Mouse (Mus musculus) limb, embryonic 14.5 days (tissue): ENCODE results near the gene Ang6. TPM values are rescaled to one million over a fixed set of nuclear protein-coding genes. Genes with fewer than 3 reads are reported as not detected.
A peak's percentile ranks its signal among the peaks of the same experiment; 100 is the strongest.
"Not testable (repeated sequence)": the region's sequence is repeated elsewhere in the genome, so short reads cannot be mapped to it uniquely, and the experiment has no call there.

ENCODE experiments used
- ATAC-seq: fragments of 200-750 bp; cut with Nextera tagmentation; 2 replicates; pipeline ENCODE4 v1.8.0; 2017; ENCODE audit warnings: low read depth, moderate number of reproducible peaks, moderate TSS enrichment; ENCODE audit not compliant: low FRiP score
- DNase-seq: peaks from one replicate; pipeline ENCODE4 v3.0.0-alpha.2; 2015; ENCODE audit warnings: low spot score
- H3K27ac ChIP-seq: fragments of 300-500 bp; sonication (generic); replicated peaks from 2 replicates; pipeline ENCODE4 v1.5.1; 2014; ENCODE audit warnings: low read depth, mild to moderate bottlenecking, low read length, moderate library complexity, mixed read lengths
- H3K27me3 ChIP-seq: fragments of 300-500 bp; sonication (generic); 2 replicates; pipeline ENCODE4 v1.6.1; 2014; ENCODE audit warnings: low read length, mixed read lengths; ENCODE audit not compliant: control insufficient read depth, insufficient read depth
- H3K36me3 ChIP-seq: fragments of 300-500 bp; sonication (generic); 2 replicates; pipeline ENCODE4 v1.6.1; 2014; ENCODE audit warnings: mild to moderate bottlenecking, low read length, moderate library complexity, mixed read lengths; ENCODE audit not compliant: control insufficient read depth, insufficient read depth
- H3K4me1 ChIP-seq: fragments of 300-500 bp; sonication (generic); 2 replicates; pipeline ENCODE4 v1.6.1; 2014; ENCODE audit warnings: antibody characterized with exemption, low read length, mixed read lengths; ENCODE audit not compliant: control insufficient read depth, insufficient read depth
- H3K4me2 ChIP-seq: fragments of 300-500 bp; sonication (generic); replicated peaks from 2 replicates; pipeline ENCODE4 v1.6.1; 2014; ENCODE audit warnings: low read depth, mild to moderate bottlenecking, low read length, moderate library complexity; ENCODE audit not compliant: severe bottlenecking
- H3K4me3 ChIP-seq: fragments of 300-500 bp; sonication (generic); replicated peaks from 2 replicates; pipeline ENCODE4 v1.5.1; 2014; ENCODE audit warnings: low read length
- H3K9ac ChIP-seq: fragments of 300-500 bp; sonication (generic); 2 replicates; pipeline ENCODE4 v1.6.1; 2014; ENCODE audit warnings: mild to moderate bottlenecking, low read depth, low read length, moderate library complexity; ENCODE audit not compliant: severe bottlenecking
- H3K9me3 ChIP-seq: fragments of 300-500 bp; sonication (generic); 2 replicates; pipeline ENCODE4 v1.6.1; 2016; ENCODE audit warnings: low read length; ENCODE audit not compliant: control insufficient read depth
- POLR2A ChIP-seq: fragments of 200-500 bp; IDR thresholded peaks from 2 replicates; pipeline ENCODE4 v1.8.0; 2012; ENCODE audit warnings: inconsistent platforms, mild to moderate bottlenecking, moderate library complexity, borderline replicate concordance; ENCODE audit not compliant: insufficient read depth, insufficient read length; ENCODE audit errors: extremely low read depth
- WGBS: fragments of 180-500 bp; shearing (Covaris S2); extraction: QIAGEN DNeasy Blood & Tissue Kit; methylation state at CpG from one replicate; pipeline ENCODE4 v1.1.7; 2014; 5-methylcytosine and 5-hydroxymethylcytosine counted together
- polyA plus RNA-seq, 2 experiments: library from polyadenylated mRNA; depleted of rRNA in 1 of 2; stranded (reverse) in 1 of 2; unstranded in 1 of 2; fragments of >200 nt; fragmentation: Nextera tagmentation in 1 of 2; extraction: Ambion mirVana in 1 of 2; gene quantifications; 2 replicates each; pipeline versions ENCODE4 v1.2.1 to v1.2.3; 2012 to 2014

Gene Ang6
- polyA plus RNA-seq, 2 experiments: not detected

- no peak overlapping the region for H3K9ac ChIP-seq
- no peak overlapping the region for H3K27ac ChIP-seq
- H3K9me3 ChIP-seq: no peaks in the 10 kb centered on the region
- no peaks in the 10 kb centered on the region for H3K4me1 ChIP-seq
- H3K4me3 ChIP-seq: no peak overlapping the region
- ATAC-seq (no peak), DNase-seq (no peak)
- H3K27me3 ChIP-seq: no peaks in the 10 kb centered on the region
- 85% methylated on average over 2 of the region's 2 CpGs for WGBS
- H3K4me2 ChIP-seq: no peak overlapping the region
- H3K36me3 ChIP-seq: no peaks in the 10 kb centered on the region
- no peak for TF ChIP-seq POLR2A
Measured at GRCm38 (mm10) chr14:43986147-43986546, 15.9 kb downstream of the Ang6 start.

- ATAC-seq: no peak
- Histone ChIP-seq H3K9ac (no peak overlapping the region), H3K9me3 (no peaks in the 10 kb centered on the region), H3K27ac (no peak overlapping the region), H3K4me2 (no peak overlapping the region), H3K4me1 (no peaks in the 10 kb centered on the region), H3K27me3 (no peaks in the 10 kb centered on the region), H3K36me3 (no peaks in the 10 kb centered on the region), H3K4me3 (no peak overlapping the region)
- peak; percentile 45 for DNase-seq
- no peak for TF ChIP-seq POLR2A
- 0% methylated on average over 3 of the region's 4 CpGs for WGBS
Measured at GRCm38 (mm10) chr14:43983897-43984296, 18.2 kb downstream of the Ang6 start.

- DNase-seq: no peak
Measured at GRCm38 (mm10) chr14:43983454-43983853, 18.6 kb downstream of the Ang6 start.

GRCm38 (mm10) chr14:43956769-43957168 is 45.3 kb downstream of the Ang6 start, which contains the start of gene Ang5:
Gene Ang5, plus strand, starts transcription at chr14:43957069.
- WGBS: no CpG with 5 or more reads among the region's 2 CpGs

More at GRCm38 (mm10) chr14:43983454-43983853, 18.6 kb downstream of the Ang6 start:
- H3K27me3 ChIP-seq: no peaks in the 10 kb centered on the region
- no peak overlapping the region for H3K4me2 ChIP-seq
- H3K9ac ChIP-seq: no peak overlapping the region
- WGBS: 61% methylated on average over 4 of the region's 4 CpGs
- no peaks in the 10 kb centered on the region for H3K9me3 ChIP-seq
- H3K36me3 ChIP-seq: no peaks in the 10 kb centered on the region
- ATAC-seq: no peak
- no peak overlapping the region for H3K27ac ChIP-seq
- no peak overlapping the region for H3K4me3 ChIP-seq
- no peaks in the 10 kb centered on the region for H3K4me1 ChIP-seq
- no peak for TF ChIP-seq POLR2A

GRCm38 (mm10) chr14:43955074-43955473 is 47.0 kb downstream of the Ang6 start:
- not testable (repeated sequence) for H3K27me3 ChIP-seq, H3K4me1 ChIP-seq, H3K9ac ChIP-seq, H3K4me2 ChIP-seq, ATAC-seq, H3K27ac ChIP-seq, H3K36me3 ChIP-seq, H3K4me3 ChIP-seq, DNase-seq, H3K9me3 ChIP-seq
- no CpG with 5 or more reads among the region's 1 CpGs for WGBS

More at GRCm38 (mm10) chr14:43956769-43957168, 45.3 kb downstream of the Ang6 start, which contains the start of gene Ang5:
- DNase-seq, H3K4me3 ChIP-seq, H3K27me3 ChIP-seq, H3K9ac ChIP-seq, H3K4me1 ChIP-seq, ATAC-seq, H3K27ac ChIP-seq, H3K36me3 ChIP-seq, H3K9me3 ChIP-seq, H3K4me2 ChIP-seq: not testable (repeated sequence)

- 48% methylated on average over 2 of the region's 2 CpGs for WGBS
Measured at GRCm38 (mm10) chr14:43953382-43953781, 48.7 kb downstream of the Ang6 start.

More at GRCm38 (mm10) chr14:43953382-43953781, 48.7 kb downstream of the Ang6 start:
- not testable (repeated sequence) for H3K9me3 ChIP-seq, H3K27me3 ChIP-seq, ATAC-seq, H3K4me2 ChIP-seq, H3K27ac ChIP-seq, DNase-seq, H3K9ac ChIP-seq, H3K4me1 ChIP-seq, H3K4me3 ChIP-seq, H3K36me3 ChIP-seq

Other genes with a start within 250 kb of the Ang6 start
- gene Gm8180, start 217.5 kb downstream of the Ang6 start, polyA plus RNA-seq (2012; rRNA removed): not detected in 2 replicates
- gene Gm8180, start 217.5 kb downstream of the Ang6 start, polyA plus RNA-seq (2014; fragmentation: Nextera tagmentation; extraction: Ambion mirVana): not detected in 2 replicates
- gene Ear1, start 126.8 kb downstream of the Ang6 start, polyA plus RNA-seq (2012; rRNA removed): 0.22 and 0.40 TPM in 2 replicates
- not detected in 2 replicates for gene Ear1, start 126.8 kb downstream of the Ang6 start, polyA plus RNA-seq (2014; fragmentation: Nextera tagmentation; extraction: Ambion mirVana)
- gene Ear10, start 78.7 kb downstream of the Ang6 start, polyA plus RNA-seq (2012; rRNA removed): not detected in 2 replicates
- not detected in 2 replicates for gene Ear10, start 78.7 kb downstream of the Ang6 start, polyA plus RNA-seq (2014; fragmentation: Nextera tagmentation; extraction: Ambion mirVana)
- 7.1 and 7.2 TPM in 2 replicates for gene Gm8113, start 76.9 kb downstream of the Ang6 start, polyA plus RNA-seq (2012; rRNA removed)
- 5.2 and 6.6 TPM in 2 replicates for gene Gm8113, start 76.9 kb downstream of the Ang6 start, polyA plus RNA-seq (2014; fragmentation: Nextera tagmentation; extraction: Ambion mirVana)
- not detected in 2 replicates for gene Ang5, start 45.2 kb downstream of the Ang6 start, polyA plus RNA-seq (2012; rRNA removed)
- not detected in 2 replicates for gene Ang5, start 45.2 kb downstream of the Ang6 start, polyA plus RNA-seq (2014; fragmentation: Nextera tagmentation; extraction: Ambion mirVana)
- 0.77 and 0.86 TPM in 2 replicates for gene Ear2, start 100.4 kb upstream of the Ang6 start, polyA plus RNA-seq (2012; rRNA removed)
- not detected in 2 replicates for gene Ear2, start 100.4 kb upstream of the Ang6 start, polyA plus RNA-seq (2014; fragmentation: Nextera tagmentation; extraction: Ambion mirVana)
- gene Gm3327, start 121.6 kb upstream of the Ang6 start, polyA plus RNA-seq (2012; rRNA removed): not detected in 2 replicates
- gene Gm3327, start 121.6 kb upstream of the Ang6 start, polyA plus RNA-seq (2014; fragmentation: Nextera tagmentation; extraction: Ambion mirVana): not detected in 2 replicates
- gene Gm8212, start 195.4 kb upstream of the Ang6 start, polyA plus RNA-seq (2012; rRNA removed): not detected in 2 replicates
- gene Gm8212, start 195.4 kb upstream of the Ang6 start, polyA plus RNA-seq (2014; fragmentation: Nextera tagmentation; extraction: Ambion mirVana): not detected in 2 replicates
- not detected in 2 replicates for gene 4930503E14Rik, start 211.0 kb upstream of the Ang6 start, polyA plus RNA-seq (2012; rRNA removed)
- not detected in 2 replicates for gene 4930503E14Rik, start 211.0 kb upstream of the Ang6 start, polyA plus RNA-seq (2014; fragmentation: Nextera tagmentation; extraction: Ambion mirVana)